Mouse (Mus musculus): ENCODE data around the gene Naif1.

Gene Naif1

GRCm38 (mm10) chr2:32427720-32428119 lies 22.5 kb upstream of the Naif1 start:
- in situ Hi-C loops (cut with MboI, MseI): no loop called here

- in situ Hi-C loops (cut with MboI, MseI): no loop called here
Observed at GRCm38 (mm10) chr2:32428262-32428722, 22.0 kb upstream of the Naif1 start.

GRCm38 (mm10) chr2:32429215-32429891 lies 20.9 kb upstream of the Naif1 start:
- in situ Hi-C loops (cut with MboI, MseI): no loop called here

DNA sequence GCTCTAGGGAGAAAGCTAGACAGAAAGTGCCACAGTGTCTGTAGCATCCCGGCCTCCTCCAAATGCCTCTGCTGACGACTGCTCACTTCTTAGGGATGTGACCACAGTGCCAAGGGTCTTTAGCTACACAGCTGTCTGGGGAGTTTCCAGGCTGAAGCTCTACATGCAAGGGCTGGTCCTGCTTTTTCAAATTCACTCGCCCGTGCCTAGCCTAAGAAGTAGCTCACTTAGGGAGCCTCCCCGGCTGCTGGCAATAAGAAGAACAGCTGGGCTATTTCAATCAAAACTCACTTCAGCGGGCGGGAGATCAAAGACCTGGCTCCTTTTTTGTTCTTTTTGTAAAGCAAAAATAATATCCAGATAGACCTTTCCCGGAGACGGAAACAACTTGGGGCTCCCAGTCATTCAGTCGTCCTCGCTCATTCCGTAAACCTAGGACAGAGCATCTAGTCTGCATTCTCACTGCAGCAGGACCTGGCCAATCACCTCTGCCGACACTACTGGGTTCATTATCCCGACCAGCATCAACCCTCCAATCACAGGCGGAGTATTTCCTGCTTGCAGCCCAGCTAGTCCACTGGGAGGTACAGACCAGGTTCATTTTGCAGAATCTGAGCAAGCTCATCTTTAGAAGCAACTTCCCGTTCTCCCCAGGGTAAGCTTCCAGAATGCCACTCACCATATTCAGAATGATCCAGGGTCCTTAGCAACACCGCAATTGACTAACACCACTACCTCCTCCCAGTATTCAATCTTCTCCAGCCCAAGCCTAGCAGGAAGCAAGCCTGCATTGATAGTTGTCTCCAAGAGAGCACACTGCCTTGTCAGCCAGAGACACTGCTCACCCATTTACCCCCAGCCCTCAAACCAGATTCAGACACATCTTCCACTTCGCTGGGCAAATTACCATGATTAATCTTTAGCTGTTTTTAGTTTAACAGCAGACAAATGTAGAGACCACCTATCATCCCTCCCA lies 19.3 kb upstream of the Naif1 start:
- in situ Hi-C loops (cut with MboI, MseI): no loop called here

GRCm38 (mm10) chr2:32436686-32437372 lies 13.4 kb upstream of the Naif1 start:
- in situ Hi-C loops (cut with MboI, MseI): no loop called here

DNA sequence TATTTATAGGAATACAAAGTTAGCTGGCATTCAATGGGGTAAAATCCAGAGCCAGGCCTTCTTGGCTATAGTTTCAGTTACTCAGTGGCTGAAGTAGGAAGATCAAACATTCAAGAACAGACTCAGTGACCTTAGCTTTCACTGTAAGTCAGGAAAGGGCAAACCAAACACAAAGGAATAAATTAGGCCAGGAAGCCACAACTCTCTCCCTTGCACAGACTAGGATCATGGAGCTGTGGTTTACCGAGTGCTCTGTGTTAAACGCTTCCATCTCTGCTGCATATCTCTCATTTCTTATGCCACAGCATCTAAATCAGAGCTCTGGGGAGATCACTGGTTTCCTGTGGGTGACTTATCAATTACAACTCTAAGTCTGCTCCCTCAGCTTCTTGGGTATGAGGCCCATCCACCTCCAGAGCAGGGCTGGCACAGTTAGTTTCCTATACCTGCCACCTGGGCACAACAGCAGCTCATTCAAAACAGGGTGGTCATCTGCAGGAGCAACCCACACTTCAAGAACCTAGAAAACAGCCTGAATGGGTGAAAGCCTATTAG lies 12.6 kb upstream of the Naif1 start:
- in situ Hi-C loops (cut with MboI, MseI): no loop called here

DNA sequence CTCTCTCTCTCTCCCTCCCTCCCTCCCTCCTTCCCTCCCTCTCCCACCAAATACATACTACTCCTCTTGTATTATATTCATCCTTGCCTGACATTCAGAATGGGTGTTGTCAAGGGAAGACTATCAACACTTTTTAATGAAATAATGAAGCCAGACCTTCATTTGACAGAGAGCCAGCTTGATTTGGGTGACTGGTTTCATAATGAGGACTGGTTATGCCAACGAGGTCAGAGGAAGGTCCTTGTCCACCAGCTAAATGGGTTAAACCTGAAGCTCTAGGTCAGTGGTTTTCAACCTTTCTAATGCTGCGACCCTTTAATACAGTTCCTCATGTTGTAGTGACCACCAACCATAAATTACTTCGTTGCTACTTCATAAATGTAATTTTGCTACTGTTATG lies 11.5 kb upstream of the Naif1 start:
- in situ Hi-C loops (cut with MboI, MseI): no loop called here

DNA sequence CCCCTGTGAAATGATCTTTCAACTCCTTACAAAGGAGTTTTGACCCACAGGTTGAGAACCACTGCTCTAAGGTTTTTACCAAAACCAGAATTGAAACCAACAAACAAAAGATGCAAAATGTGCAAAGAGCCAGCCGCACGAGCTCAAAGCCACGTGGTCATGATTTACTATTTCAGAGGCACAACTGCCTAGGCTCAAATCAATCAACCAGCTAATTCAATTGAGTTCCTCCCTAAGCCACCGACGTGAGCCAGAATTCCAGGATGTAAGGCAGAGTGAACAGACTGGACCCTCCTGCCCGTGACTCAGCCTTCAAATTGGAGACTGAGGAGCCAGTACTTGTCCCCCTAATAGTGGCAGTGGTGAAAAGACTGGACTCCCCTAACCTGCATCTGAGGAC lies 11.1 kb upstream of the Naif1 start:
- in situ Hi-C loops (cut with MboI, MseI): no loop called here

- in situ Hi-C loops (cut with MboI, MseI): no loop called here
Observed at GRCm38 (mm10) chr2:32440164-32440563, 10.1 kb upstream of the Naif1 start.

DNA sequence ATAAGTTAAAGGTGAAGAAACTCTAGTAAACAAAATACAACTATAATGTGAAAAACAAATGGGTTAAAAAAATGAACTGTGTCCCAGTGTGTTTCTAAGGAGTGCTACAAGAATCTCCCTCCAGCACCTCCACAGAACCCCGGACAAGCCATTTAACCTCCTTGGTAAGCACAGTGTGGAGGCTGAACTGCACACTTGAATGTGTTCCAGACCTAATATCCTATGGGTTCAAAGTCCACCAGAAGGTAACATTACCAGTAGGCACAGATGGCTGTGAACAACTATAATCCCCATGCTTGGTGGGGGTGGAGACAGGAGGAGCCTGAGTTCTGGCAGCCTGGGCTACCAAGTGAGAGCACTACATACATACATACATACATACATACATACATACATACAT lies 9.6 kb upstream of the Naif1 start:
- in situ Hi-C loops (cut with MboI, MseI): no loop called here

DNA sequence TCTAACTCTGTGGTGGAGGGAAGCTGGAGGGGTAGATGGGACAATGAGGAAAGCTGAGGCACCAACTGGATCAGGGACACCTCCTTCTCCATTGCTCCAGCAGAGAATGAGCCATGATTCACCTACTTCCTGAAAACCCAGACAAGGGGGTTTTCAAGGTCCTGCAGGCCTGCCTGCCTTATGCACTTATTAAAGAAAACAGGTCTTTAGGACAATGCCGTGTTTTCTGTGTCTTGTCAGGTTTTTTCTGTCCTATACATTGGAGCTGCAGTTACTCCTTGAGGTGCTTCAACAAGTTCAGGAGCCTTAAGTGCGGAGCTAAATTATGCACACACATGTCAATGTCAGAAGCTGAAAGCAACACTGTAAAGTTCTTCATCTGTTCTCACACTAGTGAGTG lies 8.7 kb upstream of the Naif1 start:
- in situ Hi-C loops (cut with MboI, MseI): no loop called here

GRCm38 (mm10) chr2:32445535-32445934 lies 4.7 kb upstream of the Naif1 start:
- in situ Hi-C loops (cut with MboI, MseI): no loop called here

DNA sequence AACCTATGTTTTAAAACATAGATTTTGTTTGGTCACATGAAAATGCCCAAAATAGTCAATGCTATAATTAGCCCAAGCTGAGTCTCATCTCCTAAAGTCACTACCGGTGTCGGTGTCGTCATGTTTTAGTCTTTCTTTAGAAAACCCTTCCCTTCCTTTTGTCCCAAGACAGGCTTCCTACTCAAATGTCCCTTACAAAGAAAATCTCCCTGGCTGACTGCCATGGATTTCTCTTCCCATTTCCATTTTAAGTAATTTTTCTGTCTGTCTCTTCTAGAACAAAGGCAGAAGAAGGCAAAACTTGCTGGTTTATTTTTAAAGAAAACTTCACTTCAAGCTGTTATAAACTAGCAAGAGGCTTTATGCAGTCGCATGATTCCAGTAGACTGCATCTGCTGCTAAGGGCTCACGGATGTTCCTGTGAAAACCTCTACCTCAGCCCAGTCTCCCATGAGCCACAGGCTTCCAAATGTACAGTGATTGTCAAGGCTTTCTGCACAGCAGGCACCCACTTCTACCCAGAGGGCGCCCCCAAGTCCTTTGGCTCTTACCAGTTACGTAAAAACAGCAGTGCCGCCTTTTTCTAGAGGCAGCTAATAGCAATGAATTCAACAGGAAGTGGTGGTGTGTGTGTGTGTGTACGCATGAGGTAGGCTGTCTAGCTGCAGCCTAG lies 2.9 kb upstream of the Naif1 start:
- in situ Hi-C loops (cut with MboI, MseI): no loop called here

DNA sequence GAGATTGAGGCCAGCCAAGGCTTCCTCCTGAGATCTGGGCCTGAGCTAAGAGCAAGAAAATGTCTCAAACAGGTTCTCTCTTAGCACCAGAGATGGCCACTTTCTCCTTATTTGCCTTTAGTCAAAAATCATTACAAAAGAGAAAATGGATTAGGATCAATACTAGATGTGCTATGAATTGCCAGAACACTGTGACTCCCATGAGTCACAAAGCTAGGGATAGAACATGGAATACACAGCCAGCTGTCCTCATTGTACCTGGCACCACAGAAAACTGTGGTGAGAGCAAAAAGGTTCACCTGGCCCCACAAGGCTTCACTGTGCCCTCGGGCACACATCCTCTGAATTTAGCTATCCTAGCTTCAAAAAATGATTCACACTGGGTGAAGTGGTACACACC lies 1.8 kb upstream of the Naif1 start:
- in situ Hi-C loops (cut with MboI, MseI): no loop called here

- in situ Hi-C loops (cut with MboI, MseI): no loop called here
Observed at GRCm38 (mm10) chr2:32450881-32451844, 906 bp downstream of the Naif1 start, which contains the start of gene Slc25a25. TSS of gene Slc25a25 (minus strand) at chr2:32451445.

DNA sequence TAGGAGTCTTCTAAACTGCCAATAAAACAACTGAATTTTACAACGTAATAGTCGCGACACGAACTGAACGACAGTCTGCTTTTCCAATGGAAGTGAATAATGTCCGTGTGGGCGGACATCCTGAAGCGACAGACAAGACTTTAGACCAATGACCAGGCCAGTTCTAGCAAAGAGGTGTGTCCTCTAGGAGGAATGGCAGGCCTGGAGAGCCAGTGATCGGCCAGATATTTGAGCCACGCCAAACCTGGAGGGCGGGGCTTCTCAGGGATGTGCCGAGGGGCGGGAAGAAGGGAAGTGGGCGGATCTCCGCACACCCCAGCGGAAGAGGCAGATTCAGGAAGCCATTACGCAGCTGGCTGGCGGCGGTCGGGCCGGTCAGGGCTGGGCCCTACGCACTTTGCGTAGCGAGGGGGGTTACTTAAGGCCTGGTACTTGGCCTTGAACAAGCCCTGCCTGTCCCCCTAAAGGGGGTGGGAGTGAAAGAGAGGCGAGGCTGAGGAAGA lies 1.7 kb downstream of the Naif1 start:
- in situ Hi-C loops (cut with MboI, MseI): no loop called here

- in situ Hi-C loops (cut with MboI, MseI): no loop called here
Observed at GRCm38 (mm10) chr2:32452441-32452971, 2.2 kb downstream of the Naif1 start.

- in situ Hi-C loops (cut with MboI, MseI): no loop called here
Observed at GRCm38 (mm10) chr2:32453641-32454303, 3.5 kb downstream of the Naif1 start.

DNA sequence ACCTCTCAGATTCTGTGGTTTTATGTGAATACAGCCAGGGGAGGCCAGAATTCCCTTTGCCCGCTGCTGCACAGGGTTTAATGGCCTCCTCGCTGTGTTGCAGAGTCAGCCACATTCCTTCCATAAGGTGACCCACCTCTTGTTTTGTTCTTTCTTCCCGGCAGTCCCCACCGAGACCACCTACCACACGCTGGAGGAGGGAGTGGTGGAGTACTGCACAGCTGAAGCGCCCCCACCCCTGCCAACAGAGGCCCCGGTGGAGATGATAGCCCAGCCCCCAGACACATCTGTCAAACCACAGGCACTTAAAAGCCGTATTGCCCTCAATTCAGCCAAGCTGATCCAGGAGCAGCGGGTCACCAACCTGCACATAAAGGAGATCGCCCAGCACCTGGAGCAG lies 4.4 kb downstream of the Naif1 start:
- in situ Hi-C loops (cut with MboI, MseI): no loop called here
